Mouse (Mus musculus) bone marrow macrophage, adult 2 months (primary cell): Measurements from ENCODE around the gene Cdc45.

ENCODE experiments used
- CTCF ChIP-seq: IDR thresholded peaks from 2 replicates; pipeline ENCODE4 v1.5.1; 2012; ENCODE audit warnings: low read depth, mild to moderate bottlenecking, low read length, moderate library complexity
- POLR2A ChIP-seq: IDR thresholded peaks from 2 replicates; pipeline ENCODE4 v1.6.1; 2012; ENCODE audit warnings: mild to moderate bottlenecking, low read depth, low read length, borderline replicate concordance

GRCm38 (mm10) chr16:18738303-18738702 is 73.5 kb downstream of the Cdc45 start:
- TF ChIP-seq CTCF = no peak
- TF ChIP-seq POLR2A = no peak
